In the genomic region with DNA sequence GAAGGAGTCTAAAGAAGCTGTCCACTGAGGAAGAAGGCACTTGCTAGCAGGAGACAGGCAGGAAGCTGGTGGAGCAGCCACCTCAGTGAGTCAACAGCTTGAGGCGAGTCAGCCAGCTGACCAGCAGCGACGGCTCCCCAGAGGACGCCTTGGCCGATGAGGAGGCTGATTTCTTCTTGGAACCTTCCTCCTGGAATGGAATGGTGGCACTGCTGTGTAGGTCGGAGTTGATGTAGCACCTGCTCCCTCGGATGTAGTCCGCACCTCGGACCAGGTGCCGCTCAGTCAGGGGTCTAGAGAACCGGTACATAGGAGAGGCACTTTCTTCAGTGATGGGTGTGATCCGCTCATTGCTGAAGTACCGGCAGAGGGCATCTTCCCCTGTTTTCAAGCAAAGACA, we compare ENCODE assay signal across 20 mouse cellular contexts.
DNase-seq lines count a peak whose midpoint lies in the region; TF ChIP-seq lines count a peak whose summit lies in the region.
"Had no signal": no experiment of that assay in that cellular context is flagged by ENCODE, and none has a peak within 500 bp of the region (broad histone marks: within the 10 kb centered on the region; RNA-seq: fewer than 3 reads in every experiment).

No protein-coding gene starts in this region.

- intact Hi-C loops in gastrocnemius, adult 2 months (cut with DNase I), result no loop called here

- TF ChIP-seq CTCF in gastrocnemius, adult 2 months (IDR thresholded peaks at IDR 0.05), result no peak

- H3K4me1 ChIP-seq in heart, embryonic 10.5 days, result peaks cover 12% of the 10 kb centered on the region
- no peaks in the 10 kb centered on the region for H3K4me1 ChIP-seq in midbrain, embryonic 10.5 days

- H3K27ac ChIP-seq in gastrocnemius, adult 2 months, result no peak overlapping the region
- no peak overlapping the region for H3K27ac ChIP-seq in heart, embryonic 10.5 days
- H3K27ac ChIP-seq in midbrain, embryonic 10.5 days (replicated peaks), result no peak overlapping the region
- H3K27ac ChIP-seq: embryonic facial prominence, embryonic 15.5 days; heart, embryonic 13.5 days; hindbrain, postnatal 0 days; left cerebral cortex, adult 2 months; limb, embryonic 12.5 days; liver, embryonic 14.5 days; stomach, embryonic 15.5 days had no signal

- H3K4me3 ChIP-seq in gastrocnemius, adult 2 months, result no peak overlapping the region
- H3K4me3 ChIP-seq in myocyte, result no peak overlapping the region
- no peak overlapping the region for H3K4me3 ChIP-seq in heart, embryonic 10.5 days
- no peak overlapping the region for H3K4me3 ChIP-seq in midbrain, embryonic 10.5 days
- H3K4me3 ChIP-seq: embryonic facial prominence, embryonic 15.5 days; heart, embryonic 13.5 days; left cerebral cortex, adult 2 months; limb, embryonic 12.5 days; stomach, embryonic 15.5 days had no signal

- peak; percentile 48 for DNase-seq in gastrocnemius, adult 2 months
- DNase-seq in gastrocnemius, postnatal 10 days, result no peak
- peak; percentile 12 for DNase-seq in adipocyte (ENCODE audit: low spot score)
- DNase-seq in cerebellum, adult 8-10 months, result peak; percentile 61
- no peak for DNase-seq in heart, embryonic 10.5 days (ENCODE audit: low spot score)
- no peak for DNase-seq in midbrain, embryonic 10.5 days (ENCODE audit: low spot score)
- DNase-seq: heart, postnatal 36 days; kidney, adult 18-20 months; kidney, postnatal 14 days; midbrain, embryonic 14.5 days; thymus, postnatal 14 days had no signal

- 87% methylated on average over 13 of the region's 13 CpGs for WGBS in heart, embryonic 10.5 days
- 95% methylated on average over 13 of the region's 13 CpGs for WGBS in midbrain, embryonic 10.5 days

- no peak overlapping the region for H3ac ChIP-seq in myocyte (ENCODE audit: control insufficient read depth, insufficient read length)

- TF ChIP-seq POLR2A in myocyte (IDR thresholded peaks at IDR 0.05; ENCODE audit: insufficient read length, low read depth), result no peak

- H3K36me3 ChIP-seq in myocyte (ENCODE audit: control insufficient read depth, insufficient read depth), result peaks cover 10% of the 10 kb centered on the region
- peaks cover 16% of the 10 kb centered on the region; the same call in 1 of the 2 replicates for H3K36me3 ChIP-seq in heart, embryonic 10.5 days
- H3K36me3 ChIP-seq in midbrain, embryonic 10.5 days, result peaks cover 47% of the 10 kb centered on the region

- no peaks in the 10 kb centered on the region for H3K27me3 ChIP-seq in myocyte (ENCODE audit: control insufficient read depth, insufficient read depth, insufficient read length)
- H3K27me3 ChIP-seq in heart, embryonic 10.5 days (ENCODE audit: insufficient read depth, poor library complexity, severe bottlenecking), result no peaks in the 10 kb centered on the region
- no peaks in the 10 kb centered on the region for H3K27me3 ChIP-seq in midbrain, embryonic 10.5 days (ENCODE audit: low read depth, poor library complexity, severe bottlenecking)
- H3K27me3 ChIP-seq: CH12.LX; embryonic facial prominence, embryonic 15.5 days; heart, embryonic 13.5 days; limb, embryonic 12.5 days; stomach, embryonic 15.5 days had no signal

- peak overlapping the region; percentile 37 for H3K4me2 ChIP-seq in myocyte (ENCODE audit: low read depth)
- H3K4me2 ChIP-seq: embryonic facial prominence, embryonic 15.5 days; heart, embryonic 13.5 days; limb, embryonic 12.5 days; stomach, embryonic 15.5 days had no signal

- H3K9me3 ChIP-seq in heart, embryonic 10.5 days, result no peaks in the 10 kb centered on the region
- H3K9me3 ChIP-seq in midbrain, embryonic 10.5 days (replicated peaks), result no peaks in the 10 kb centered on the region
- H3K9me3 ChIP-seq: embryonic facial prominence, embryonic 15.5 days; heart, embryonic 13.5 days; limb, embryonic 12.5 days; stomach, embryonic 15.5 days had no signal

- H3K79me2 ChIP-seq in myocyte (ENCODE audit: control insufficient read depth, insufficient read depth), result no peaks in the 10 kb centered on the region

TF ChIP-seq in myocyte, 11 proteins besides CTCF, POLR2A, EP300 and RAD21:
- TF ChIP-seq TCF3 (IDR thresholded peaks at IDR 0.05; ENCODE audit: insufficient read length, low read depth) (no peak), MYOG (IDR thresholded peaks at IDR 0.05; ENCODE audit: control insufficient read depth in 1 of 3, insufficient read depth in 1 of 3, insufficient read length in 2 of 3, low read depth in 2 of 3) (peak in 2 of 3 experiments; percentile 10 to 19)

Comparison
In these comparisons a context has a peak if more than half of its experiments do, and no peak if none do; other contexts are left out.
1. DNase-seq: peak in gastrocnemius, adult 2 months (single experiment), adipocyte (single experiment) and cerebellum, adult 8-10 months (single experiment); none in gastrocnemius, postnatal 10 days (single experiment), heart, embryonic 10.5 days (single experiment) and midbrain, embryonic 10.5 days (single experiment).